In genomic region chr10:88885632-88886090, GRCm38 (mm10) we compare ENCODE assay signal across 9 mouse cellular contexts. TPM values are rescaled to one million over a fixed set of nuclear protein-coding genes. Genes with fewer than 3 reads are reported as not detected.
DNase-seq lines count a peak whose midpoint lies in the region; ATAC-seq and TF ChIP-seq lines count a peak whose summit lies in the region.
"Had no signal": no experiment of that assay in that cellular context is flagged by ENCODE, and none has a peak within 500 bp of the region (broad histone marks: within the 10 kb centered on the region; RNA-seq: fewer than 3 reads in every experiment).

Gene Slc5a8, plus strand, starts transcription at chr10:88885992.

- H3K4me1 ChIP-seq in E14TG2a.4 (replicated peaks; ENCODE audit: low read depth, low read length), result peaks cover 15% of the 10 kb centered on the region; the same call in 1 of the 2 replicates
- no peaks in the 10 kb centered on the region for H3K4me1 ChIP-seq in intestine, embryonic 14.5 days (replicated peaks; ENCODE audit: control insufficient read depth, insufficient read depth, low read length)
- no peaks in the 10 kb centered on the region for H3K4me1 ChIP-seq in liver, embryonic 13.5 days (replicated peaks)

- peak within 1 kb of the TSS; percentile 45 for H3K4me2 ChIP-seq in intestine, embryonic 14.5 days (ENCODE audit: low read length)
- H3K4me2 ChIP-seq in liver, embryonic 13.5 days, result peak within 1 kb of the TSS; percentile 34

- no peaks in the 10 kb centered on the region for H3K9me3 ChIP-seq in E14TG2a.4 (ENCODE audit: low read length)
- no peaks in the 10 kb centered on the region for H3K9me3 ChIP-seq in intestine, embryonic 14.5 days (ENCODE audit: control insufficient read depth, low read length)
- H3K9me3 ChIP-seq in liver, embryonic 13.5 days (replicated peaks), result no peaks in the 10 kb centered on the region

- peak; percentile 8 for DNase-seq in embryo, embryonic 10.5 days (ENCODE audit: low spot score)
- peak; percentile 55 for DNase-seq in intestine, embryonic 14.5 days (ENCODE audit: low spot score)
- DNase-seq in liver, embryonic 13.5 days, result no peak
- DNase-seq in adipocyte (ENCODE audit: low spot score), result no peak
- DNase-seq in thymus, postnatal 36 days, result no peak

- no peaks in the 10 kb centered on the region for H3K36me3 ChIP-seq in E14TG2a.4 (ENCODE audit: insufficient read depth, low read length)
- no peaks in the 10 kb centered on the region for H3K36me3 ChIP-seq in intestine, embryonic 14.5 days (ENCODE audit: control insufficient read depth, insufficient read depth, low read length)
- no peaks in the 10 kb centered on the region for H3K36me3 ChIP-seq in liver, embryonic 13.5 days

- no peak within 1 kb of the TSS for H3K27ac ChIP-seq in intestine, embryonic 14.5 days (ENCODE audit: low read depth)
- no peak within 1 kb of the TSS for H3K27ac ChIP-seq in liver, embryonic 13.5 days

- no peak; the same call in 1 of the 2 replicates for ATAC-seq in intestine, embryonic 14.5 days (replicated peaks; ENCODE audit: low FRiP score, low TSS enrichment, low read depth)
- no peak for ATAC-seq in liver, embryonic 13.5 days (ENCODE audit: low read depth)
- no peak for ATAC-seq in megakaryocyte-erythroid progenitor cell, adult 5-6 weeks (replicated peaks; ENCODE audit: low FRiP score, low TSS enrichment, poor library complexity, severe bottlenecking)
- ATAC-seq in cerebellum, adult (ENCODE audit: insufficient number of reproducible peaks, low FRiP score, low TSS enrichment), result no peak

- TF ChIP-seq CTCF in E14TG2a.4 (conservative IDR thresholded peaks at IDR 0.05; ENCODE audit: low read length), result no peak

- peaks cover 35% of the 10 kb centered on the region for H3K27me3 ChIP-seq in E14TG2a.4 (ENCODE audit: insufficient read depth, low read length)
- H3K27me3 ChIP-seq in intestine, embryonic 14.5 days (replicated peaks; ENCODE audit: control insufficient read depth, insufficient read depth, low read length), result peaks cover 33% of the 10 kb centered on the region
- peaks cover 30% of the 10 kb centered on the region for H3K27me3 ChIP-seq in liver, embryonic 13.5 days

- WGBS in intestine, embryonic 14.5 days, result 3% methylated on average over 31 of the region's 31 CpGs
- WGBS in liver, embryonic 13.5 days (ENCODE audit: insufficient replicate concordance), result 7% methylated on average over 31 of the region's 31 CpGs

- H3K9ac ChIP-seq in intestine, embryonic 14.5 days (ENCODE audit: low read length), result no peak within 1 kb of the TSS
- H3K9ac ChIP-seq in liver, embryonic 13.5 days, result no peak within 1 kb of the TSS

- H3K4me3 ChIP-seq in E14TG2a.4 (replicated peaks; ENCODE audit: low read length), result peak within 1 kb of the TSS; percentile 79
- H3K4me3 ChIP-seq in intestine, embryonic 14.5 days (ENCODE audit: low read depth, low read length), result peak within 1 kb of the TSS; percentile 23
- H3K4me3 ChIP-seq in liver, embryonic 13.5 days (replicated peaks), result no peak within 1 kb of the TSS

RNA-seq across cellular contexts. Expression of gene Slc5a8, which starts in this region (rescaled TPM):
- 0.26 and 0.38 TPM in 2 replicates for polyA plus RNA-seq in intestine, embryonic 14.5 days (2014; fragmentation: Nextera tagmentation; extraction: Ambion mirVana)
- polyA plus RNA-seq in liver, embryonic 13.5 days (2015; fragmentation: Nextera tagmentation; extraction: Ambion mirVana), result 0.02 TPM in 1 of 2 replicates, not detected in the other
- not detected in 2 replicates for total RNA-seq in megakaryocyte-erythroid progenitor cell, adult 5-6 weeks (2014; fragmentation: Nextera tagmentation)
- not detected in 2 replicates for total RNA-seq in megakaryocyte-erythroid progenitor cell, adult 5-6 weeks (2017)
- total RNA-seq: hematopoietic stem cell, adult 5-6 weeks had no signal

Comparison
In these comparisons a context has a peak if more than half of its experiments do, and no peak if none do; other contexts are left out.
1. Peak in DNase-seq, H3K4me3 ChIP-seq and H3K4me2 ChIP-seq in intestine, embryonic 14.5 days; RNA of the gene not detected or under 1 TPM.